Mouse (Mus musculus) CH12.LX (cell line): ENCODE results near the gene Pik3ip1. TPM values are rescaled to one million over a fixed set of nuclear protein-coding genes. Genes with fewer than 3 reads are reported as not detected.

Experiments
- DNase-seq: peaks from one replicate; pipeline ENCODE4 v3.0.0-alpha.2; 2013; ENCODE audit errors: extremely low read depth
- H3K27ac ChIP-seq: 2 replicates; pipeline ENCODE4 v1.5.1; 2012; ENCODE audit warnings: low read depth, mild to moderate bottlenecking, control low read depth, moderate library complexity; ENCODE audit not compliant: insufficient read depth
- H3K27me3 ChIP-seq: replicated peaks from 2 replicates; pipeline ENCODE3; 2012; ENCODE audit warnings: inconsistent platforms
- H3K36me3 ChIP-seq, 2 experiments: replicated peaks in 1 of 2; 2 replicates each; pipeline versions ENCODE3 to v1.6.1; 2012; ENCODE audit warnings: inconsistent platforms in 1 of 2, low read length in 1 of 2, mild to moderate bottlenecking in 1 of 2, mixed read lengths in 1 of 2, moderate library complexity in 1 of 2; ENCODE audit not compliant: control insufficient read depth in 1 of 2, insufficient read depth in 1 of 2
- H3K4me1 ChIP-seq, 2 experiments: 2 replicates each; pipeline ENCODE4 v1.6.1; 2012; ENCODE audit warnings: inconsistent platforms in 1 of 2, moderate library complexity in 1 of 2; ENCODE audit not compliant: insufficient read depth in 2 of 2, control insufficient read depth in 1 of 2
- H3K4me2 ChIP-seq: 2 replicates; pipeline ENCODE4 v1.6.1; 2012; ENCODE audit warnings: low read depth, mild to moderate bottlenecking, control low read depth; ENCODE audit not compliant: poor library complexity, insufficient read depth, severe bottlenecking
- H3K4me3 ChIP-seq, 3 experiments: fragments of 150-350 bp in 1 of 3; sonication (generic) in 1 of 3; replicated peaks in 1 of 3; 2 replicates each; pipeline versions ENCODE3 to v1.5.1; 2011 to 2012; ENCODE audit warnings: low read depth in 2 of 3, low read length in 2 of 3, mild to moderate bottlenecking in 2 of 3, moderate library complexity in 2 of 3, control low read depth in 1 of 3, improper control_type of control experiment in 1 of 3, inconsistent platforms in 1 of 3, mixed read lengths in 1 of 3; ENCODE audit not compliant: poor library complexity in 1 of 3
- H3K79me2 ChIP-seq: replicated peaks from 2 replicates; pipeline ENCODE4 v1.6.1; 2012; ENCODE audit warnings: mild to moderate bottlenecking, moderate library complexity; ENCODE audit not compliant: control insufficient read depth, poor library complexity, insufficient read depth, severe bottlenecking; ENCODE audit errors: extremely low read depth
- H3K9ac ChIP-seq: 2 replicates; pipeline ENCODE4 v1.6.1; 2012; ENCODE audit warnings: low read depth, mild to moderate bottlenecking, control low read depth, moderate library complexity; ENCODE audit not compliant: insufficient read depth
- H3K9me3 ChIP-seq: replicated peaks from 2 replicates; pipeline ENCODE3; 2012; ENCODE audit warnings: low read length, inconsistent platforms, mixed read lengths
- BHLHE40 ChIP-seq: IDR thresholded peaks from 2 replicates; pipeline ENCODE4 v1.6.1; 2011; ENCODE audit warnings: mild to moderate bottlenecking, low read depth, low read length, improper control_type of control experiment
- CHD1 ChIP-seq: IDR thresholded peaks from 2 replicates; pipeline ENCODE4 v1.6.1; 2012; ENCODE audit warnings: low read depth, low read length, improper control_type of control experiment, inconsistent platforms
- CHD2 ChIP-seq: IDR thresholded peaks from 2 replicates; pipeline ENCODE4 v1.6.1; 2011; ENCODE audit warnings: low read length, improper control_type of control experiment
- ELF1 ChIP-seq: IDR thresholded peaks from 2 replicates; pipeline ENCODE4 v1.6.1; 2014; ENCODE audit warnings: low read depth, mild to moderate bottlenecking, inconsistent platforms, low read length, improper control_type of control experiment
- IRF4 ChIP-seq: IDR thresholded peaks from 2 replicates; pipeline ENCODE4 v1.6.1; 2014; ENCODE audit warnings: low read depth, mild to moderate bottlenecking, inconsistent platforms, low read length, improper control_type of control experiment
- MAX ChIP-seq: IDR thresholded peaks from 2 replicates; pipeline ENCODE4 v1.6.1; 2011; ENCODE audit warnings: low read length, improper control_type of control experiment
- MEF2A ChIP-seq: IDR thresholded peaks from 2 replicates; pipeline ENCODE4 v1.6.1; 2014; ENCODE audit warnings: low read depth, mild to moderate bottlenecking, inconsistent platforms, low read length, improper control_type of control experiment, borderline replicate concordance
- MYC ChIP-seq: IDR thresholded peaks from 2 replicates; pipeline ENCODE4 v1.6.1; 2011; ENCODE audit warnings: low read depth, mild to moderate bottlenecking, improper control_type of control experiment, low read length
- NELFE ChIP-seq: IDR thresholded peaks from 2 replicates; pipeline ENCODE4 v1.6.1; 2011; ENCODE audit warnings: low read depth, low read length, improper control_type of control experiment
- NRF1 ChIP-seq: IDR thresholded peaks from 2 replicates; pipeline ENCODE4 v1.6.1; 2014; ENCODE audit warnings: low read depth, mild to moderate bottlenecking, inconsistent platforms, low read length, improper control_type of control experiment, moderate library complexity
- PAX5 ChIP-seq: IDR thresholded peaks from 2 replicates; pipeline ENCODE4 v1.6.1; 2012; ENCODE audit warnings: low read length, inconsistent platforms, mixed read lengths
- POLR2AphosphoS2 ChIP-seq: IDR thresholded peaks from 2 replicates; pipeline ENCODE4 v1.6.1; 2011; ENCODE audit warnings: low read depth, low read length, improper control_type of control experiment
- RAD21 ChIP-seq: IDR thresholded peaks from 2 replicates; pipeline ENCODE4 v1.6.1; 2011; ENCODE audit warnings: low read depth, mild to moderate bottlenecking, low read length, improper control_type of control experiment, moderate library complexity
- RCOR1 ChIP-seq: conservative IDR thresholded peaks from 2 replicates; pipeline ENCODE4 v1.6.1; 2012; ENCODE audit warnings: low read depth, mild to moderate bottlenecking, inconsistent platforms, low read length, improper control_type of control experiment
- SIN3A ChIP-seq: IDR thresholded peaks from 2 replicates; pipeline ENCODE4 v1.6.1; 2012; ENCODE audit warnings: low read length, improper control_type of control experiment, inconsistent platforms
- SMC3 ChIP-seq: IDR thresholded peaks from 2 replicates; pipeline ENCODE4 v1.6.1; 2011; ENCODE audit warnings: low read depth, low read length, improper control_type of control experiment
- TBP ChIP-seq: conservative IDR thresholded peaks from 2 replicates; pipeline ENCODE4 v1.6.1; 2011; ENCODE audit warnings: low read depth, low read length, improper control_type of control experiment
- TCF12 ChIP-seq: IDR thresholded peaks from 2 replicates; pipeline ENCODE4 v1.6.1; 2014; ENCODE audit warnings: low read depth, mild to moderate bottlenecking, inconsistent platforms, low read length, improper control_type of control experiment
- UBTF ChIP-seq: IDR thresholded peaks from 2 replicates; pipeline ENCODE4 v1.6.1; 2012; ENCODE audit warnings: low read depth, mild to moderate bottlenecking, inconsistent platforms, low read length, improper control_type of control experiment, moderate library complexity
- ZMIZ1 ChIP-seq: IDR thresholded peaks from 2 replicates; pipeline ENCODE4 v1.6.1; 2012; ENCODE audit warnings: low read depth, mild to moderate bottlenecking, inconsistent platforms, low read length, improper control_type of control experiment
- dilution Hi-C: fragments of 300-500 bp; cut with MboI; formaldehyde crosslinking; loops from 2 replicates; pipeline ENCODE4 v1.14.3; 2020; ENCODE audit warnings: low sequenced_read_pairs; ENCODE audit not compliant: extremely low pct_unique_long_range_greater_than_20kb, extremely low pct_ligation_motif_present
- in situ Hi-C: fragments of 300-500 bp; cut with MboI; formaldehyde crosslinking; loops from 3 replicates; pipeline ENCODE4 v1.14.3; 2019; ENCODE audit warnings: low sequenced_read_pairs, low pct_ligation_motif_present, low pct_unique_long_range_greater_than_20kb, mixed read lengths
- polyA plus RNA-seq: library from polyadenylated mRNA; unstranded; fragments of >175 nt; gene quantifications from 2 replicates; pipeline ENCODE4 v1.2.1, GENCODE M21; 2012; ENCODE audit warnings: low read depth; ENCODE audit not compliant: insufficient read length
- total RNA-seq, 2 experiments: library from RNA; depleted of rRNA; stranded (reverse); fragments of 300-350 nt in 1 of 2; fragments of >200 nt in 1 of 2; gene quantifications; 2 replicates each; pipeline ENCODE4 v1.2.3; 2012 to 2014

Pik3ip1 gene
- total and polyA plus RNA-seq, 3 experiments: 0.39 to 2.6 (median 1.3) TPM

DNA sequence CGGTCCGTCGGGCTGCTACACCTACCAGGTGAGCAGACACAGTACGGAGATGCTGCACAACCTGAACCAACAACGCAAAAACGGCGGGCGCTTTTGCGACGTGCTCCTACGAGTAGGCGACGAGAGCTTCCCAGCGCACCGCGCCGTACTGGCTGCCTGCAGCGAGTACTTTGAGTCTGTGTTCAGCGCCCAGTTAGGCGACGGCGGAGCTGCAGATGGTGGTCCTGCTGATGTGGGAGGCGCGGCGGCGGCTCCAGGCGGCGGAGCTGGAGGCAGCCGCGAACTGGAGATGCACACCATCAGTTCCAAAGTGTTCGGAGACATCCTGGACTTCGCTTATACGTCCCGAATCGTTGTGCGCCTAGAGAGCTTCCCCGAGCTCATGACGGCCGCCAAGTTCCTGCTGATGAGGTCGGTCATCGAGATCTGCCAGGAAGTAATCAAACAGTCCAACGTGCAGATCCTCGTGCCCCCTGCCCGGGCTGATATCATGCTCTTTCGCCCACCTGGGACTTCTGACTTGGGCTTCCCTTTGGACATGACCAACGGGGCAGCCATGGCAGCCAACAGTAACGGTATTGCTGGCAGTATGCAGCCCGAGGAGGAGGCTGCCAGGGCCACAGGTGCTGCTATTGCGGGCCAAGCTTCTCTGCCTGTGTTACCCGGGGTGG is 39.4 kb upstream of the Pik3ip1 start:
- Histone ChIP-seq H3K36me3 (peaks cover 22 to 27% of the 10 kb centered on the region in 2 experiments), H3K4me1 (peaks cover 5 to 47% of the 10 kb centered on the region in 2 experiments), H3K9me3 (no peaks in the 10 kb centered on the region), H3K27me3 (no peaks in the 10 kb centered on the region), H3K27ac (peak overlapping the region; percentile 47; the same call in 1 of the 2 replicates), H3K4me2 (peak overlapping the region; percentile 96), H3K79me2 (peaks cover 31% of the 10 kb centered on the region), H3K4me3 (peak overlapping the region; percentile 79 to 85 (median 84)), H3K9ac (peak overlapping the region; percentile 72)
- in situ Hi-C loops: no loop called here
- TF ChIP-seq MYC (no peak), RAD21 (no peak), MAX (peak; percentile 36), UBTF (peak; percentile 31; the same call in 1 of the 2 replicates), MEF2A (no peak), POLR2AphosphoS2 (no peak), TBP (no peak), RCOR1 (peak; percentile 65; the same call in 1 of the 2 replicates), ELF1 (peak; percentile 27; the same call in 1 of the 2 replicates), SIN3A (peak; percentile 77), IRF4 (0 out of 2 replicates have a peak, but pooled peaks have one; percentile 23), PAX5 (no peak), SMC3 (no peak), NELFE (no peak), ZMIZ1 (peak; percentile 30; the same call in 1 of the 2 replicates), TCF12 (peak; percentile 43; the same call in 1 of the 2 replicates)
- dilution Hi-C loops: no loop called here
- DNase-seq: peak; percentile 52

DNA sequence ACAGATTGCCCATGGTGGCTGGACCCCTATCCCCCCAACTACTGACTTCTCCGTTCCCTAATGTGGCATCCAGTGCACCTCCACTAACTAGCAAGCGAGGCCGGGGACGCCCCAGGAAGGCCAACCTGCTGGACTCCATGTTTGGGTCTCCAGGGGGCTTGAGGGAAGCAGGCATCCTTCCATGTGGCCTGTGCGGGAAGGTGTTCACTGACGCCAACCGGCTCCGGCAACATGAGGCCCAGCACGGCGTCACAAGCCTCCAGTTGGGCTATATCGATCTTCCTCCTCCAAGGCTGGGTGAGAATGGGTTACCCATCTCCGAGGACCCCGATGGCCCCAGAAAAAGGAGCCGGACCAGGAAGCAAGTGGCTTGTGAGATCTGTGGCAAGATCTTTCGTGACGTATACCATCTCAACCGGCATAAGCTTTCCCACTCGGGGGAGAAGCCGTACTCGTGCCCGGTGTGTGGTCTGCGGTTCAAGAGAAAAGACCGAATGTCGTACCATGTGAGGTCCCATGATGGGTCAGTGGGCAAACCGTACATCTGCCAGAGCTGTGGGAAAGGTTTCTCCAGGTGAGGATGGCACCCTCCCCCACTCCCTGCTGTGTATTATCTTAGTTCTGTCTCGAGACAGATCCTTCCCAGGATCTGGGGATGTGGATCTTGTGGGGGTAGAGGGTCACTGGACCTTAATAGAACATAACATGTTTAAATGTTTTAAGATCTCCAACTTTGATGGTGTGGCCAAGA is 38.7 kb upstream of the Pik3ip1 start:
- DNase-seq: peak; percentile 47
- H3K27me3 ChIP-seq: no peaks in the 10 kb centered on the region
- H3K4me1 ChIP-seq: peaks cover 0 to 47% of the 10 kb centered on the region in 2 experiments; a peak in 2 of 4 replicates
- TF ChIP-seq BHLHE40 (peak; percentile 75), CHD1 (peak; percentile 66; the same call in 1 of the 2 replicates), CHD2 (0 out of 2 replicates have a peak, but pooled peaks have one; percentile 9), NRF1 (no peak)
- TF ChIP-seq, all 38 proteins: peak for 3
- H3K27ac ChIP-seq: peak overlapping the region; percentile 47
- in situ Hi-C loops: no loop called here
- dilution Hi-C loops: no loop called here
- peaks cover 31% of the 10 kb centered on the region for H3K79me2 ChIP-seq
- H3K36me3 ChIP-seq: peaks cover 27 to 34% of the 10 kb centered on the region in 2 experiments
- H3K9me3 ChIP-seq: no peaks in the 10 kb centered on the region
- peak overlapping the region; percentile 72 for H3K9ac ChIP-seq
- peak overlapping the region; percentile 96 for H3K4me2 ChIP-seq
- H3K4me3 ChIP-seq: peak overlapping the region; percentile 79 to 85 (median 84)
